In the genomic region with DNA sequence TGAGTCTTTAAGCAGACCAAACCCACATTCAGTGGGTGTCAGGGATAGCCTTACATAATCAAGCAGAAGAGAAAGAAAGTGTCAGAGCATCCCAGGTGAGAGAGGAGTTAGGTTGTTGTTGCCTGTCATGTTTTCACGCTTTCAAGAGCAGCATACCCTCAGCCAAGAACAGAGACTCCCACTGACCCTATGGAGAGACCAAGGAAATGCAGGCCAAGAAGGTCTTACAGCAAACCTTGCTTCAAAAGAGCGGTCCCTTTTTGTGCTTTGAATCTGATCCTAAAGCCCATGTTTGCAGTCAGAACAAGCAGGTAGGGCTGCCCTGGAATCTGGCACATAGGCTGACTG, we compare ENCODE assay signal across 8 mouse cellular contexts. TPM values are rescaled to one million over a fixed set of nuclear protein-coding genes. Genes with fewer than 3 reads are reported as not detected.
DNase-seq lines count a peak whose midpoint lies in the region; ATAC-seq and TF ChIP-seq lines count a peak whose summit lies in the region.
"Had no signal": no experiment of that assay in that cellular context is flagged by ENCODE, and none has a peak within 500 bp of the region (broad histone marks: within the 10 kb centered on the region; RNA-seq: fewer than 3 reads in every experiment).

No protein-coding gene starts in this region.

- 59% methylated on average over 2 of the region's 2 CpGs for WGBS in embryonic facial prominence, embryonic 14.5 days
- 58% methylated on average over 2 of the region's 2 CpGs for whole genome bisulfite sequencing in intestine, embryonic 15.5 days
- WGBS in midbrain, embryonic 13.5 days, result 47% methylated on average over 2 of the region's 2 CpGs

- peak overlapping the region; percentile 74 for H3K4me2 ChIP-seq in embryonic facial prominence, embryonic 14.5 days (ENCODE audit: low read depth, low read length)
- peak overlapping the region; percentile 55 for H3K4me2 ChIP-seq in intestine, embryonic 15.5 days (replicated peaks)
- H3K4me2 ChIP-seq in midbrain, embryonic 13.5 days (replicated peaks), result peak overlapping the region; percentile 72

- H3K27ac ChIP-seq in testis, adult 2 months (ENCODE audit: control insufficient read depth, insufficient read depth, low read depth, low read length), result peak overlapping the region; percentile 5; the same call in 1 of the 2 replicates
- no peak overlapping the region for H3K27ac ChIP-seq in embryonic facial prominence, embryonic 14.5 days (replicated peaks; ENCODE audit: low read depth, low read length)
- H3K27ac ChIP-seq in intestine, embryonic 15.5 days, result peak overlapping the region; percentile 77; the same call in 1 of the 2 replicates
- peak overlapping the region; percentile 60; the same call in 1 of the 2 replicates for H3K27ac ChIP-seq in midbrain, embryonic 13.5 days

- TF ChIP-seq CTCF in testis, adult 2 months (IDR thresholded peaks at IDR 0.05; ENCODE audit: control insufficient read depth, insufficient read depth, insufficient replicate concordance, low read depth, low read length), result no peak

- no peaks in the 10 kb centered on the region for H3K36me3 ChIP-seq in testis, adult 2 months (ENCODE audit: control insufficient read depth, insufficient read depth, low read length)
- H3K36me3 ChIP-seq in embryonic facial prominence, embryonic 14.5 days (ENCODE audit: control insufficient read depth, insufficient read depth, low read length), result no peaks in the 10 kb centered on the region
- H3K36me3 ChIP-seq in intestine, embryonic 15.5 days, result no peaks in the 10 kb centered on the region
- no peaks in the 10 kb centered on the region for H3K36me3 ChIP-seq in midbrain, embryonic 13.5 days

- no peaks in the 10 kb centered on the region for H3K27me3 ChIP-seq in testis, adult 2 months (ENCODE audit: control insufficient read depth, insufficient read depth, low read length)
- no peaks in the 10 kb centered on the region for H3K27me3 ChIP-seq in embryonic facial prominence, embryonic 14.5 days (replicated peaks; ENCODE audit: control insufficient read depth, insufficient read depth, low read length)
- no peaks in the 10 kb centered on the region for H3K27me3 ChIP-seq in intestine, embryonic 15.5 days (replicated peaks)
- no peaks in the 10 kb centered on the region for H3K27me3 ChIP-seq in midbrain, embryonic 13.5 days

- no peak for TF ChIP-seq POLR2A in testis, adult 2 months (IDR thresholded peaks at IDR 0.05; ENCODE audit: control insufficient read depth, low read depth, low read length)

- peak overlapping the region; percentile 1; the same call in 1 of the 2 replicates for H3K9ac ChIP-seq in embryonic facial prominence, embryonic 14.5 days (ENCODE audit: low read depth, low read length)
- H3K9ac ChIP-seq in intestine, embryonic 15.5 days, result 0 out of 2 replicates have a peak overlapping the region, but pooled peaks have one; percentile 3
- H3K9ac ChIP-seq in midbrain, embryonic 13.5 days (replicated peaks), result peak overlapping the region; percentile 58

- H3K4me3 ChIP-seq in testis, adult 2 months (ENCODE audit: control insufficient read depth, low read depth, low read length), result no peak overlapping the region
- peak overlapping the region; percentile 87 for H3K4me3 ChIP-seq in embryonic facial prominence, embryonic 14.5 days (ENCODE audit: low read depth, low read length)
- peak overlapping the region; percentile 27 for H3K4me3 ChIP-seq in intestine, embryonic 15.5 days (replicated peaks)
- H3K4me3 ChIP-seq in midbrain, embryonic 13.5 days (replicated peaks), result peak overlapping the region; percentile 96
- H3K4me3 ChIP-seq: erythroblast, embryonic 14.5 days had no signal

- ATAC-seq in embryonic facial prominence, embryonic 14.5 days (ENCODE audit: low read depth), result no peak
- no peak for ATAC-seq in intestine, embryonic 15.5 days
- no peak for ATAC-seq in midbrain, embryonic 13.5 days

- no peaks in the 10 kb centered on the region for H3K9me3 ChIP-seq in embryonic facial prominence, embryonic 14.5 days (ENCODE audit: control insufficient read depth, low read length)
- no peaks in the 10 kb centered on the region for H3K9me3 ChIP-seq in intestine, embryonic 15.5 days
- H3K9me3 ChIP-seq in midbrain, embryonic 13.5 days, result no peaks in the 10 kb centered on the region

- peaks cover 14% of the 10 kb centered on the region for H3K4me1 ChIP-seq in testis, adult 2 months (ENCODE audit: control insufficient read depth, insufficient read depth, low read length)
- H3K4me1 ChIP-seq in embryonic facial prominence, embryonic 14.5 days (ENCODE audit: control insufficient read depth, insufficient read depth, low read length), result peaks cover 29% of the 10 kb centered on the region
- peaks cover 11% of the 10 kb centered on the region for H3K4me1 ChIP-seq in intestine, embryonic 15.5 days (replicated peaks)
- H3K4me1 ChIP-seq in midbrain, embryonic 13.5 days (replicated peaks), result peaks cover 35% of the 10 kb centered on the region

- no peak for DNase-seq in testis, postnatal 10 days (ENCODE audit: low spot score)
- no peak for DNase-seq in embryonic facial prominence, embryonic 14.5 days (ENCODE audit: low spot score)
- DNase-seq in thymus, postnatal 36 days, result no peak
- no peak for DNase-seq in layer of hippocampus, postnatal 14 days (ENCODE audit: low spot score in 2 of 2)

RNA-seq across cellular contexts. Expression of a gene that starts 3.3 kb away (rescaled TPM):
- 15.5 and 16.1 TPM in 2 replicates for polyA plus RNA-seq in testis, adult 2 months (2012; rRNA removed)
- polyA plus RNA-seq in embryonic facial prominence, embryonic 14.5 days (2014; fragmentation: Nextera tagmentation; extraction: Ambion mirVana), result 37.5 and 40.6 TPM in 2 replicates
- polyA plus RNA-seq in intestine, embryonic 15.5 days (2015; fragmentation: Nextera tagmentation; extraction: Ambion mirVana), result 48.9 and 49.5 TPM in 2 replicates
- 77.0 and 81.0 TPM in 2 replicates for polyA plus RNA-seq in midbrain, embryonic 13.5 days (2015; fragmentation: Nextera tagmentation; extraction: Ambion mirVana)
- 10 to 100 TPM; 35.7 to 36.8 TPM for total RNA-seq in layer of hippocampus, postnatal 14 days (2021)

Comparison
In these comparisons a context has a peak if more than half of its experiments do, and no peak if none do; other contexts are left out.
1. H3K9ac ChIP-seq: peak in every context shown above with its lines; median percentile 58 in midbrain, embryonic 13.5 days; 3 in intestine, embryonic 15.5 days; 1 in embryonic facial prominence, embryonic 14.5 days.